Mouse (Mus musculus): ENCODE measurements at regions not wholly inside any gene's neighbourhood (a gene's known extent, or its start where the extent isn't known, plus 50 kb on each side); places are given as distances from the start of the nearest gene placed in this dataset.

- DNase-seq (ENCODE audit: low spot score), result no peak
Observed at GRCm38 (mm10) chr4:125201638-125202325, 74.1 kb upstream of the Zc3h12a start.

GRCm38 (mm10) chr4:125200762-125201161 is 73.1 kb upstream of the Zc3h12a start:
- no peak for DNase-seq (ENCODE audit: low spot score)

- DNase-seq (ENCODE audit: low spot score), result peak; percentile 66
Observed at GRCm38 (mm10) chr4:125199281-125199680, 71.6 kb upstream of the Zc3h12a start.

GRCm38 (mm10) chr4:125195901-125196435 is 68.3 kb upstream of the Zc3h12a start:
- no peak for DNase-seq (ENCODE audit: low spot score)

- DNase-seq (ENCODE audit: low spot score), result no peak
Observed at GRCm38 (mm10) chr4:125194722-125195380, 67.2 kb upstream of the Zc3h12a start.

- peak; percentile 68 for DNase-seq (ENCODE audit: low spot score)
Observed at GRCm38 (mm10) chr4:125194298-125194697, 66.7 kb upstream of the Zc3h12a start.

GRCm38 (mm10) chr4:125191680-125192079 is 64.0 kb upstream of the Zc3h12a start:
- no peak for DNase-seq (ENCODE audit: low spot score)

- DNase-seq (ENCODE audit: low spot score), result peak; percentile 63
Observed at GRCm38 (mm10) chr4:125191010-125191409, 63.4 kb upstream of the Zc3h12a start.

GRCm38 (mm10) chr4:125189971-125190370 is 62.3 kb upstream of the Zc3h12a start:
- no peak for DNase-seq (ENCODE audit: low spot score)

- no peak for DNase-seq (ENCODE audit: low spot score)
Observed at GRCm38 (mm10) chr4:125186246-125186645, 58.6 kb upstream of the Zc3h12a start.

GRCm38 (mm10) chr4:125185076-125185475 is 57.4 kb upstream of the Zc3h12a start:
- DNase-seq (ENCODE audit: low spot score), result no peak

GRCm38 (mm10) chr4:125180947-125181346 is 53.3 kb upstream of the Zc3h12a start:
- DNase-seq (ENCODE audit: low spot score), result no peak

GRCm38 (mm10) chr4:125178552-125178951 is 50.9 kb upstream of the Zc3h12a start:
- no peak for DNase-seq (ENCODE audit: low spot score)

- no peak for DNase-seq (ENCODE audit: low spot score)
Observed at GRCm38 (mm10) chr4:125177666-125178065, 50.0 kb upstream of the Zc3h12a start.
